Mouse (Mus musculus): ENCODE measurements around the gene Txndc15.

DNA sequence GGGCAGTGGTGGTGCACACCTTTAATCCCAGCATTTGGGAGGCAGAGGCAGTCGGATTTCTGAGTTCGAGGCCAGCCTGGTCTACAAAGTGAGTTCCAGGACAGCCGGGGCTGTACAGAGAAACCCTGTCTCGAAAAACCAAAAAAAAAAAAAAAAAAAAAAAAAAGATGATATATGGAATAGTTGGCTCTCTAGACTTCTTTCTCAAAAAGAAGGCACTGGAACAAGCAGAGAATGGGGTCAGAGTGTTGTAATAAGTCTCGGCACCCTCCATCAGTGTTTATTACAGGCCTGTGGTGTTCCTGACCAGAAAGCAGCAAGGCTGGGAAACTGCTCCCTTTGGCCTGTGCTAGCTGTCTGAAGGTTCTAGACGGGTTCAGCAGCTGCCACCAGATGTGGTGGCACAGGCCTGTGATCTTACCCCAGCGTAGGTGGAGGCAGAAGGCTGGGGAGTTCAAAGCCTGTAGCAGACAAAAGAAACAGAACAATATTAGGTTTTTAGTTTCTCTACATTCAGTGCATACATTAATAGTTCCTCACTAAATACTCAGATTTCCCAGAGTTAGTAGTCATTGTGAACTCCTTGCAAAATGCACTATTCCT, 1.6 kb downstream of the Txndc15 start:
- no peak for TF ChIP-seq CTCF (IDR thresholded peaks at IDR 0.05; ENCODE audit: borderline replicate concordance, control insufficient read depth, extremely low read depth, insufficient read depth, low read length, poor library complexity)
- no peak for TF ChIP-seq POLR2A (IDR thresholded peaks at IDR 0.05; ENCODE audit: control insufficient read depth, extremely low read depth, insufficient read depth, low read length, poor library complexity)
